Mouse (Mus musculus): ENCODE results near the gene C030005K15Rik.

- peak; percentile 14 for TF ChIP-seq CTCF (IDR thresholded peaks at IDR 0.05; ENCODE audit: low read depth, low read length)
- no peak for TF ChIP-seq EP300 (IDR thresholded peaks at IDR 0.05; ENCODE audit: insufficient read depth, low read depth, low read length)
These were observed 13.9 kb downstream of the C030005K15Rik start for GRCm38 (mm10) chr10:97712687-97713086.

Measured in ES-Bruce4 (cell line).